Mouse (Mus musculus) forebrain, embryonic 11.5 days (tissue): ENCODE results near the gene Helq. TPM values are rescaled to one million over a fixed set of nuclear protein-coding genes. Genes with fewer than 3 reads are reported as not detected.

Experiments used
- ATAC-seq: fragments of 200-750 bp; cut with Nextera tagmentation; replicated peaks from 2 replicates; pipeline ENCODE4 v1.8.0; 2017; ENCODE audit warnings: moderate TSS enrichment; ENCODE audit not compliant: low FRiP score
- DNase-seq: peaks from one replicate; pipeline ENCODE4 v3.0.0-alpha.2; 2017; ENCODE audit warnings: low spot score
- H3K27ac ChIP-seq: fragments of 300-500 bp; sonication (generic); 2 replicates; pipeline ENCODE4 v1.5.1; 2014; ENCODE audit warnings: low read depth, low read length
- H3K27me3 ChIP-seq: fragments of 300-500 bp; sonication (generic); 2 replicates; pipeline ENCODE4 v1.6.1; 2014; ENCODE audit warnings: mild to moderate bottlenecking, low read length, mixed read lengths; ENCODE audit not compliant: control insufficient read depth, insufficient read depth
- H3K36me3 ChIP-seq: fragments of 300-500 bp; sonication (generic); 2 replicates; pipeline ENCODE4 v1.6.1; 2014; ENCODE audit warnings: mild to moderate bottlenecking, low read length, moderate library complexity, mixed read lengths; ENCODE audit not compliant: control insufficient read depth, insufficient read depth
- H3K4me1 ChIP-seq: fragments of 300-500 bp; sonication (generic); replicated peaks from 2 replicates; pipeline ENCODE4 v1.6.1; 2014; ENCODE audit warnings: low read length, mixed read lengths; ENCODE audit not compliant: control insufficient read depth, insufficient read depth
- H3K4me2 ChIP-seq: fragments of 300-500 bp; sonication (generic); 2 replicates; pipeline ENCODE4 v1.6.1; 2014; ENCODE audit warnings: low read depth, mild to moderate bottlenecking, low read length, moderate library complexity, mixed read lengths; ENCODE audit not compliant: severe bottlenecking
- H3K4me3 ChIP-seq: fragments of 300-500 bp; sonication (generic); 2 replicates; pipeline ENCODE4 v1.5.1; 2014; ENCODE audit warnings: low read depth, low read length
- H3K9ac ChIP-seq: fragments of 300-500 bp; sonication (generic); 2 replicates; pipeline ENCODE4 v1.6.1; 2014; ENCODE audit warnings: low read length
- H3K9me3 ChIP-seq: fragments of 300-500 bp; sonication (generic); 2 replicates; pipeline ENCODE4 v1.6.1; 2016; ENCODE audit warnings: low read length, mixed read lengths; ENCODE audit not compliant: control insufficient read depth
- WGBS: fragments of 180-500 bp; shearing (Covaris S2); extraction: QIAGEN DNeasy Blood & Tissue Kit; methylation state at CpG from one replicate; pipeline ENCODE4 v1.1.7; 2014; 5-methylcytosine and 5-hydroxymethylcytosine counted together
- polyA plus RNA-seq: library from polyadenylated mRNA; unstranded; fragments of >200 nt; fragmentation: Nextera tagmentation; extraction: Ambion mirVana; gene quantifications from 2 replicates; pipeline ENCODE4 v1.2.1, GENCODE M21; 2014

Helq gene
- polyA plus RNA-seq, 1 experiment from 2014 or later: 34.8 TPM

- H3K9me3 ChIP-seq: no peaks in the 10 kb centered on the region; the same call in 1 of the 2 replicates
- no peaks in the 10 kb centered on the region for H3K27me3 ChIP-seq
- no peak overlapping the region for H3K4me3 ChIP-seq
- H3K4me1 ChIP-seq: no peaks in the 10 kb centered on the region
- H3K4me2 ChIP-seq: no peak overlapping the region
- no peaks in the 10 kb centered on the region for H3K36me3 ChIP-seq
- ATAC-seq (no peak), DNase-seq (no peak)
- no peak overlapping the region for H3K27ac ChIP-seq
- H3K9ac ChIP-seq: no peak overlapping the region
- 89% methylated on average over 8 of the region's 8 CpGs for WGBS
These were observed 61.5 kb downstream of the Helq start for GRCm38 (mm10) chr5:100736919-100737318.

DNA sequence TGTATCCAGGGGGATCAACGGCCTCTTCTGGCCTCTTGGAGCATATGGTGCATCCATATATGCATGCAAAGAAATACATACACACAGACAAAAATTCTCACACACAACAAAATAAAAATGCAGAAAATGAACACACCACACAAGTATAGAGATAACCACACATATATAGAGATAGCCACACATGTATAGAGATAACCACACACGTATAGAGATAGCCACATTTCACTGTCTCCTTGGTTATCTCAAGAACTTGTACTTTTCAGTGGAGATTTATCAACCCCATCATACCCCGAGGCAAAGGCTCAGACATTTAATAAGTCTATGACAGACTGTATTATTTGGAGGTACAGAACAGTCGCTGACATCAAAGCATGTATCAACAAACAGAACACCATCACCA is 63.9 kb downstream of the Helq start:
- Histone ChIP-seq H3K9ac (no peak overlapping the region), H3K4me2 (no peak overlapping the region), H3K27me3 (no peaks in the 10 kb centered on the region), H3K27ac (no peak overlapping the region), H3K36me3 (no peaks in the 10 kb centered on the region), H3K4me1 (no peaks in the 10 kb centered on the region), H3K4me3 (no peak overlapping the region), H3K9me3 (no peaks in the 10 kb centered on the region; the same call in 1 of the 2 replicates)
- ATAC-seq (no peak), DNase-seq (no peak)
- WGBS: 82% methylated on average over 4 of the region's 4 CpGs

DNA sequence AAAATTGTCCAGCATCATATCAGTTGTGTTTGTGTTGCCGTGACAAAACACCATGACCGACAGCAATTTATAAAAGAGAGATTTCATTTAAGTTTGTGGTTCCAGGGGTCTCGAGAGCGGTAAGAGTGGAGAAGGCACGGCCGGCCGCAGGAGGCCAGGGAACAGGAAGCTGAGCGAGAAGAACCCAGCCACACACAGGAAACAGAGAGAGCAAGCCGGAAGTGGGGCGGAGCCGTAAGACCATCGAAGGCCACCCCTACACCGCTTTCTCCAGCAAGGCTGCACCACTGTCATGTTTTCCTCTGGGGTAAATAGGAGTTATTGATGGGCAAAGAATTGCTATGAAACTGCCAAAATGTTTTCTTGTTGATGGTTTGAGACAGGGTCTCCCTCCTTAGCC is 69.6 kb downstream of the Helq start:
- no peak overlapping the region for H3K4me2 ChIP-seq
- no peaks in the 10 kb centered on the region for H3K36me3 ChIP-seq
- no peak overlapping the region for H3K4me3 ChIP-seq
- H3K9ac ChIP-seq: no peak overlapping the region
- H3K27me3 ChIP-seq: no peaks in the 10 kb centered on the region
- H3K9me3 ChIP-seq: no peaks in the 10 kb centered on the region
- DNase-seq: no peak
- WGBS: 93% methylated on average over 13 of the region's 13 CpGs
- ATAC-seq: no peak
- H3K27ac ChIP-seq: no peak overlapping the region
- no peaks in the 10 kb centered on the region for H3K4me1 ChIP-seq

GRCm38 (mm10) chr5:100726001-100726400 is 72.4 kb downstream of the Helq start:
- ATAC-seq (no peak), DNase-seq (no peak)
- Histone ChIP-seq H3K9ac (no peak overlapping the region), H3K27ac (no peak overlapping the region), H3K27me3 (no peaks in the 10 kb centered on the region), H3K4me2 (no peak overlapping the region), H3K36me3 (no peaks in the 10 kb centered on the region), H3K4me1 (no peaks in the 10 kb centered on the region), H3K9me3 (no peaks in the 10 kb centered on the region), H3K4me3 (no peak overlapping the region)
- 86% methylated on average over 4 of the region's 4 CpGs for WGBS

DNA sequence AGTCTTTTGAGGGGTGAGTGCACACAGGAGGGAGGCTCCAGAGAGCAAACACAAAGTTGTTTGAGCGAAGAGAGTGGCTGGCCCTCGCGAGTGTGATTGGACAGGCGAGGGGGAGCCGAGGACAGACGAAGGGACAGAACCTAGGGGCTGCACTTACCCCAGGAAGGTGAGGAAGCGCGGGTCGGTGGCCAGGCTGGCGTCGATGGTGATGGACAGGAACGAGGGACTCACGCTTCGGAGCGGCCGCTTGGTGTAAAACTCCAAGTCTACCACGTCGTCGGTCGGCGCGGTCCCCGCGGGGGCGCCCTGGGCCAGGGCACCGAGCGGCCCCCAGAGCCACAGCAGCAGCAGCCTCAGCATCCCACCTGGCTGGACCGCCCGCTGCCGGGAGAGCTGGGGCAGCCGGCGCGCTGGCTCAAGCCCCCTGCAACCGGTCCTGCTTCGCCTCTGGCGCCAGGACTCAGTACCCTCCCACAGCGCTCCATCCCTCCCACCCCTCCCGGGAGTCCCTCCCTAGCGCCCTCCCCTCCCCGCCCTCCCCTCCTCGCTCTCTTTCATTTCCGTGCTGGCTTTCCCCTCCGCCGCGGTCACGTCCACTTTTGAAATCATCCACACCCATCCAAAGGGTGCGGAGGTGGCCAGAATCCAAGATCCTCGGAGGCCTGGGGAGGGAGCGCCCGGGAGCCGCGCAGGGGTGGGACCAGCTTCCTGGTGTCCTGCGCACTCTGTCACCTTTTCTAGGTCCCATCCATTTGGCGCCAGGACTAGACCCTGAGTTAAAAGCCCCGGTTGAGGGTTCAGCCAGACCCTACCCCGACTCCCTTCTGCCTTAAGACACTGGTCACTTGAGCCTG is 78.9 kb downstream of the Helq start, which contains the start of gene Hpse:
Gene Hpse (minus strand): TSS at position 482 of the 854 bp plus-strand sequence.
- Histone ChIP-seq H3K4me1 (0 out of 2 replicates have a peak, but pooled peaks cover 6% of the 10 kb centered on the region), H3K27ac (no peak within 1 kb of the TSS), H3K27me3 (peaks cover 2% of the 10 kb centered on the region; the same call in 1 of the 2 replicates), H3K4me3 (peak within 1 kb of the TSS; percentile 45), H3K4me2 (peak within 1 kb of the TSS; percentile 97), H3K9me3 (no peaks in the 10 kb centered on the region), H3K36me3 (no peaks in the 10 kb centered on the region), H3K9ac (peak within 1 kb of the TSS; percentile 64)
- DNase-seq (peak; percentile 68), ATAC-seq (peak; percentile 69)
- WGBS: under 1% methylated on average over 50 of the region's 56 CpGs

DNA sequence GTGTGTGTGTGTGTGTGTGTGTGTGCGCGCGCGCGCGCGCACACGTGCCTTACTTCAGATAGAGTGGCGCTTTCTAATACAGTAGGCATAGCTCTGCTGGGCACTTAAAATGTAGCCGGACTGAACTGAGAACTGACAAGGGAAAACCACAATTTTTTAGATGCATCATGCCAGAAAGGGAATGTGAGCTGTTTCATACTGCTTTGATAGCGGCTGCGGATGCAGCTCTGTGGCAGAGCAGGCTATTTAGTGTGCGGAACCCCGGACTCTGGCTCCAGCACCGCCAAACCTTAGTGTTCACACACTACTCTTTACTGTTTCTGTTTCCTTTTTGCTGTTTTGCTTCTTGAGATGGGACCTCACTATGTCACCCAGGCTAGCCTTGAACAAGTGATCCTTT is 81.6 kb downstream of the Helq start:
- WGBS: 93% methylated on average over 15 of the region's 15 CpGs
- H3K4me2 ChIP-seq: no peak overlapping the region
- ATAC-seq (no peak), DNase-seq (no peak)
- H3K4me1 ChIP-seq: 0 out of 2 replicates have a peak, but pooled peaks cover 6% of the 10 kb centered on the region
- H3K9ac ChIP-seq: no peak overlapping the region
- no peaks in the 10 kb centered on the region for H3K36me3 ChIP-seq
- H3K9me3 ChIP-seq: no peaks in the 10 kb centered on the region
- H3K27ac ChIP-seq: no peak overlapping the region
- H3K27me3 ChIP-seq: peaks cover 2% of the 10 kb centered on the region; the same call in 1 of the 2 replicates
- H3K4me3 ChIP-seq: no peak overlapping the region

Other genes starting within 250 kb of the Helq start
- gene Plac8, start 226.4 kb downstream of the Helq start, polyA plus RNA-seq: 1.3 and 1.4 TPM in 2 replicates
- gene Coq2, start 123.5 kb downstream of the Helq start, polyA plus RNA-seq: 50.8 and 64.5 TPM in 2 replicates
- gene Hpse, start 78.9 kb downstream of the Helq start, polyA plus RNA-seq: 0.72 and 0.83 TPM in 2 replicates
- gene Mrps18c, start within 50 bp of the Helq start, polyA plus RNA-seq: 164 and 175 TPM in 2 replicates
- gene Abraxas1, start 22.4 kb upstream of the Helq start, polyA plus RNA-seq: 32.3 and 39.5 TPM in 2 replicates
- gene Gpat3, start 47.1 kb upstream of the Helq start, polyA plus RNA-seq: 0.17 and 0.65 TPM in 2 replicates